Mouse (Mus musculus): ENCODE results near the gene Sdr9c7. TPM values are rescaled to one million over a fixed set of nuclear protein-coding genes. Genes with fewer than 3 reads are reported as not detected.

The Sdr9c7 gene
- 8.0 and 9.6 TPM in 2 replicates for polyA plus RNA-seq (2012; rRNA removed)

GRCm38 (mm10) chr10:127898218-127898617 is at the start of gene Sdr9c7:
Sdr9c7 (plus strand) TSS chr10:127898518.

DNA sequence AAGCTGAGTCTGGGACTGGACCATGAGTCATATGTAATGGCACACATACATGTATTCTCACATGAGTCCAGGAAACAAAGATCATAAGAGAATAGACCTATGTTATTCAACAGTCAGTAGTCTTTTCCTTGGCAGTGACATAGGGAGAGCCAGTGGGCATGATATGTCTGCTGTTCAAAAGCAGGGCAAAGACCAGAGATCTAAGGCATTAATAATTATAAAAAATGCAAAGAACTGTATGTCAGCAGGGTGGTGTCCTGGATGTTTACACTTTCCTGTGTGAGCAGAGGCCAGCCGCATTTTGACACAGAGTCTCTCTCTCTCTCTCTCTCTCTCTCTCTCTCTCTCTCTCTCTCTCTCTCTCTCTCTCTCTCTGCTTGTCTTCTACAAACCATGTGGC is 48.7 kb upstream of the Sdr9c7 start, which contains the start of gene Rdh19:
Rdh19 (plus strand) TSS at position 301 of the 400 bp plus-strand sequence.

DNA sequence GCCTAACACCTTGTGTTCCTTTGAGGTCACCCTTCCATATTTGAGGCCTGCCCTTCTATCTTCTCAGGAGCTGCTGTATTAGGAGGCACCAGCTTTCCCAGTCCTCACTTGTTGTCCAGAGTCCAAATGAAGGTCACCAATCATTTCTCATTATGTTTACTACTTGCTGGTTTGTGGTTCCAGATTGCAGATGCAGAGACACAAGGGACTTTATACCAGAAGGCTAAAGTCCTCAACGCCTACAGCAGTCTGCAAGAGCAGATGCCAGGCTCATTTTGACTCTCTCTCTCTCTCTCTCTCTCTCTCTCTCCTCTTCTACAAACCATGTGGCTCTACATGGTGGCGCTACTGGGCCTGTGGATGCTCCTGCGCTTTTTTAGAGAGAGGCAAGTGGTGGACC is 32.1 kb upstream of the Sdr9c7 start, which contains the start of gene Rdh16f2:
Rdh16f2 (plus strand) TSS at position 243 of the 400 bp plus-strand sequence.

DNA sequence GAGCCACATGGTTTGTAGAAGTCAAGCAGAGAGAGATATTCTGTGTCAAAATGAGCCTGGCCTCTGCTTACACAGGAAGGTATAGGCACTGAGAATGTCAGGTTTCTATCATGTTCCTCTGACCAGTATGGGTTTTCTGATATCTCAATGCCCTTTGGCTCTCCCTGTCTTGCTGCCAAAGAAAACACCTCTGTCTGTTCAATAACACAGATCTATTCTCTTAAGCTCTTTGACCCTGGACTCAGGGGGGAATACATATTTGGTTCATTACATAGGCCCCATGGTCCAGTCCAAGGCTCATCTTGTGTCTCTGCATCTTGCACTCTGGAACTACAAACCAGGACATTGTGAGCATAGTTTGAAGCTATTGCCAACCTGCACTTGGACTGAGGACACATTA is 9.7 kb upstream of the Sdr9c7 start, which contains the start of gene Rdh7:
Rdh7 (minus strand) TSS at position 213 of the 400 bp plus-strand sequence.

Other genes starting within 250 kb of the Sdr9c7 start
- 1.5 and 1.7 TPM in 2 replicates for gene Nemp1, start 231.6 kb upstream of the Sdr9c7 start, polyA plus RNA-seq (2012; rRNA removed)
- gene Nab2, start 229.9 kb upstream of the Sdr9c7 start, polyA plus RNA-seq (2012; rRNA removed), result 14.6 and 15.5 TPM in 2 replicates
- 15.6 and 18.5 TPM in 2 replicates for gene Myo1a, start 193.3 kb upstream of the Sdr9c7 start, polyA plus RNA-seq (2012; rRNA removed)
- gene Tac2, start 174.0 kb upstream of the Sdr9c7 start, polyA plus RNA-seq (2012; rRNA removed), result not detected in 2 replicates
- 1.7 and 2.2 TPM in 2 replicates for gene Zbtb39, start 159.0 kb upstream of the Sdr9c7 start, polyA plus RNA-seq (2012; rRNA removed)
- gene Gpr182, start 146.8 kb upstream of the Sdr9c7 start, polyA plus RNA-seq (2012; rRNA removed), result 1.2 and 1.4 TPM in 2 replicates
- 0.01 and 0.10 TPM in 2 replicates for gene Rdh1, start 138.8 kb upstream of the Sdr9c7 start, polyA plus RNA-seq (2012; rRNA removed)
- gene Rdh16f1, start 138.7 kb upstream of the Sdr9c7 start, polyA plus RNA-seq (2012; rRNA removed), result 0.15 and 0.23 TPM in 2 replicates
- not detected in 2 replicates for gene Rdh9, start 122.1 kb upstream of the Sdr9c7 start, polyA plus RNA-seq (2012; rRNA removed)
- gene Rdh16, start 97.4 kb upstream of the Sdr9c7 start, polyA plus RNA-seq (2012; rRNA removed), result 0.19 and 0.31 TPM in 2 replicates
- gene Rdh19, start 48.6 kb upstream of the Sdr9c7 start, polyA plus RNA-seq (2012; rRNA removed), result not detected in 2 replicates
- 0.11 TPM in 1 of 2 replicates, not detected in the other for gene Rdh16f2, start 32.0 kb upstream of the Sdr9c7 start, polyA plus RNA-seq (2012; rRNA removed)
- gene Rdh7, start 9.7 kb upstream of the Sdr9c7 start, polyA plus RNA-seq (2012; rRNA removed), result 3.9 and 6.2 TPM in 2 replicates
- 3.1 and 3.5 TPM in 2 replicates for gene Hsd17b6, start 109.1 kb downstream of the Sdr9c7 start, polyA plus RNA-seq (2012; rRNA removed)
- gene Prim1, start 116.7 kb downstream of the Sdr9c7 start, polyA plus RNA-seq (2012; rRNA removed), result 0.45 and 1.00 TPM in 2 replicates
- 93.0 and 122 TPM in 2 replicates for gene Naca, start 137.1 kb downstream of the Sdr9c7 start, polyA plus RNA-seq (2012; rRNA removed)
- 19.7 and 55.6 TPM in 2 replicates for gene Ptges3, start 160.4 kb downstream of the Sdr9c7 start, polyA plus RNA-seq (2012; rRNA removed)
- gene Atp5b, start 184.8 kb downstream of the Sdr9c7 start, polyA plus RNA-seq (2012; rRNA removed), result 2,777 and 4,847 TPM in 2 replicates
- 9.9 and 13.8 TPM in 2 replicates for gene Baz2a, start 193.1 kb downstream of the Sdr9c7 start, polyA plus RNA-seq (2012; rRNA removed)